Mouse (Mus musculus): ENCODE data around the gene Ang. TPM values are rescaled to one million over a fixed set of nuclear protein-coding genes. Genes with fewer than 3 reads are reported as not detected.

Ang gene
- polyA plus RNA-seq, 1 experiment from 2014 or later = 1.7 TPM

GRCm38 (mm10) chr14:51143937-51144336 lies 53.0 kb downstream of the Ang start:
- Histone ChIP-seq H3K27ac (replicated peaks) (no peak overlapping the region), H3K4me3 (no peak overlapping the region), H3K27me3 (ENCODE audit: low read depth, poor library complexity, severe bottlenecking) (no peaks in the 10 kb centered on the region), H3K36me3 (no peaks in the 10 kb centered on the region), H3K4me1 (peaks cover 9% of the 10 kb centered on the region), H3K9me3 (replicated peaks) (no peaks in the 10 kb centered on the region)
- WGBS = 89% methylated on average over 2 of the region's 2 CpGs
- DNase-seq (ENCODE audit: low spot score) = no peak

GRCm38 (mm10) chr14:51144451-51144850 lies 53.5 kb downstream of the Ang start:
- DNase-seq (ENCODE audit: low spot score) = no peak
- 96% methylated on average over 4 of the region's 4 CpGs for WGBS
- Histone ChIP-seq H3K9me3 (replicated peaks) (no peaks in the 10 kb centered on the region), H3K4me3 (no peak overlapping the region), H3K27me3 (ENCODE audit: low read depth, poor library complexity, severe bottlenecking) (no peaks in the 10 kb centered on the region), H3K36me3 (no peaks in the 10 kb centered on the region), H3K4me1 (peaks cover 9% of the 10 kb centered on the region), H3K27ac (replicated peaks) (no peak overlapping the region)

GRCm38 (mm10) chr14:51145521-51145920 lies 54.6 kb downstream of the Ang start:
- Histone ChIP-seq H3K4me1 (peaks cover 9% of the 10 kb centered on the region), H3K4me3 (no peak overlapping the region), H3K27ac (replicated peaks) (no peak overlapping the region), H3K9me3 (replicated peaks) (no peaks in the 10 kb centered on the region), H3K36me3 (no peaks in the 10 kb centered on the region), H3K27me3 (ENCODE audit: low read depth, poor library complexity, severe bottlenecking) (no peaks in the 10 kb centered on the region)
- no peak for DNase-seq (ENCODE audit: low spot score)
- WGBS = 94% methylated on average over 6 of the region's 6 CpGs

GRCm38 (mm10) chr14:51146685-51147084 lies 55.7 kb downstream of the Ang start, which contains the start of gene Rnase1:
TSS of gene Rnase1 (minus strand) at chr14:51146785.
- 53% methylated on average over 2 of the region's 2 CpGs for whole genome bisulfite sequencing
- no peak within 1 kb of the TSS for H3K4me3 ChIP-seq
- no peaks in the 10 kb centered on the region for H3K36me3 ChIP-seq
- peaks cover 9% of the 10 kb centered on the region for H3K4me1 ChIP-seq
- H3K9me3 ChIP-seq (replicated peaks) = no peaks in the 10 kb centered on the region
- no peak for DNase-seq (ENCODE audit: low spot score)
- H3K27ac ChIP-seq (replicated peaks) = no peak within 1 kb of the TSS
- no peaks in the 10 kb centered on the region for H3K27me3 ChIP-seq (ENCODE audit: low read depth, poor library complexity, severe bottlenecking)

GRCm38 (mm10) chr14:51148006-51148405 lies 57.1 kb downstream of the Ang start:
- no peak for DNase-seq (ENCODE audit: low spot score)
- Histone ChIP-seq H3K27me3 (ENCODE audit: low read depth, poor library complexity, severe bottlenecking) (no peaks in the 10 kb centered on the region), H3K4me1 (peaks cover 9% of the 10 kb centered on the region), H3K36me3 (no peaks in the 10 kb centered on the region), H3K9me3 (replicated peaks) (no peaks in the 10 kb centered on the region), H3K4me3 (no peak overlapping the region), H3K27ac (replicated peaks) (no peak overlapping the region)
- WGBS = 85% methylated on average over 3 of the region's 3 CpGs

GRCm38 (mm10) chr14:51149164-51149563 lies 58.2 kb downstream of the Ang start:
- Histone ChIP-seq H3K27ac (replicated peaks) (no peak overlapping the region), H3K27me3 (ENCODE audit: low read depth, poor library complexity, severe bottlenecking) (no peaks in the 10 kb centered on the region), H3K36me3 (no peaks in the 10 kb centered on the region), H3K4me3 (no peak overlapping the region), H3K9me3 (replicated peaks) (no peaks in the 10 kb centered on the region), H3K4me1 (peaks cover 9% of the 10 kb centered on the region)
- 78% methylated on average over 5 of the region's 5 CpGs for WGBS
- no peak for DNase-seq (ENCODE audit: low spot score)

- no peaks in the 10 kb centered on the region for H3K27me3 ChIP-seq (ENCODE audit: low read depth, poor library complexity, severe bottlenecking)
- H3K9me3 ChIP-seq (replicated peaks) = no peaks in the 10 kb centered on the region
- H3K36me3 ChIP-seq = no peaks in the 10 kb centered on the region
- WGBS = 85% methylated on average over 3 of the region's 3 CpGs
- no peak overlapping the region for H3K4me3 ChIP-seq
- no peak overlapping the region for H3K27ac ChIP-seq (replicated peaks)
- no peak for DNase-seq (ENCODE audit: low spot score)
- H3K4me1 ChIP-seq = peaks cover 9% of the 10 kb centered on the region
These were observed 59.4 kb downstream of the Ang start for GRCm38 (mm10) chr14:51150206-51150831.

Other genes starting within 250 kb of the Ang start
- 3.9 and 5.0 TPM in 2 replicates for gene Tep1, start 220.6 kb upstream of the Ang start, polyA plus RNA-seq (2016; fragmentation: Nextera tagmentation; extraction: Ambion mirVana)
- 0.12 and 0.14 TPM in 2 replicates for gene Klhl33, start 193.6 kb upstream of the Ang start, polyA plus RNA-seq (2016; fragmentation: Nextera tagmentation; extraction: Ambion mirVana)
- 192 TPM in 2 replicates for gene Osgep, start 166.3 kb upstream of the Ang start, polyA plus RNA-seq (2016; fragmentation: Nextera tagmentation; extraction: Ambion mirVana)
- gene Apex1, start 166.2 kb upstream of the Ang start, polyA plus RNA-seq (2016; fragmentation: Nextera tagmentation; extraction: Ambion mirVana) = 412 and 447 TPM in 2 replicates
- 50.4 and 55.6 TPM in 2 replicates for gene Pip4p1, start 160.3 kb upstream of the Ang start, polyA plus RNA-seq (2016; fragmentation: Nextera tagmentation; extraction: Ambion mirVana)
- 73.9 and 85.1 TPM in 2 replicates for gene Pnp, start 160.1 kb upstream of the Ang start, polyA plus RNA-seq (2016; fragmentation: Nextera tagmentation; extraction: Ambion mirVana)
- not detected in 2 replicates for gene Gm49342, start 146.6 kb upstream of the Ang start, polyA plus RNA-seq (2016; fragmentation: Nextera tagmentation; extraction: Ambion mirVana)
- 0.15 and 0.78 TPM in 2 replicates for gene Pnp2, start 135.2 kb upstream of the Ang start, polyA plus RNA-seq (2016; fragmentation: Nextera tagmentation; extraction: Ambion mirVana)
- gene Rnase10, start 83.4 kb upstream of the Ang start, polyA plus RNA-seq (2016; fragmentation: Nextera tagmentation; extraction: Ambion mirVana) = not detected in 2 replicates
- gene Rnase9, start 49.3 kb upstream of the Ang start, polyA plus RNA-seq (2016; fragmentation: Nextera tagmentation; extraction: Ambion mirVana) = not detected in 2 replicates
- gene Rnase11, start 41.0 kb upstream of the Ang start, polyA plus RNA-seq (2016; fragmentation: Nextera tagmentation; extraction: Ambion mirVana) = not detected in 2 replicates
- not detected in 2 replicates for gene Rnase12, start 33.5 kb upstream of the Ang start, polyA plus RNA-seq (2016; fragmentation: Nextera tagmentation; extraction: Ambion mirVana)
- gene Olfr750, start 16.7 kb upstream of the Ang start, polyA plus RNA-seq (2016; fragmentation: Nextera tagmentation; extraction: Ambion mirVana) = not detected in 2 replicates
- 8.2 and 9.5 TPM in 2 replicates for gene Rnase4, start 73 bp upstream of the Ang start, polyA plus RNA-seq (2016; fragmentation: Nextera tagmentation; extraction: Ambion mirVana)
- gene Eddm3b, start 23.3 kb downstream of the Ang start, polyA plus RNA-seq (2016; fragmentation: Nextera tagmentation; extraction: Ambion mirVana) = 0.16 TPM in 1 of 2 replicates, not detected in the other
- gene Rnase6, start 32.8 kb downstream of the Ang start, polyA plus RNA-seq (2016; fragmentation: Nextera tagmentation; extraction: Ambion mirVana) = 0.10 and 0.22 TPM in 2 replicates
- gene Rnase1, start 55.6 kb downstream of the Ang start, polyA plus RNA-seq (2016; fragmentation: Nextera tagmentation; extraction: Ambion mirVana) = 0.22 TPM in 1 of 2 replicates, not detected in the other
- gene Rnase2b, start 71.1 kb downstream of the Ang start, polyA plus RNA-seq (2016; fragmentation: Nextera tagmentation; extraction: Ambion mirVana) = not detected in 2 replicates
- not detected in 2 replicates for gene Ang2, start 108.0 kb downstream of the Ang start, polyA plus RNA-seq (2016; fragmentation: Nextera tagmentation; extraction: Ambion mirVana)
- gene Ear14, start 112.2 kb downstream of the Ang start, polyA plus RNA-seq (2016; fragmentation: Nextera tagmentation; extraction: Ambion mirVana) = not detected in 2 replicates
- not detected in 2 replicates for gene Rnase2a, start 165.0 kb downstream of the Ang start, polyA plus RNA-seq (2016; fragmentation: Nextera tagmentation; extraction: Ambion mirVana)

Measured in midbrain, embryonic 10.5 days (tissue).